In genomic region chr14:8156947-8157346, GRCm38 (mm10) we compare ENCODE assay signal across 11 mouse cellular contexts. TPM values are rescaled to one million over a fixed set of nuclear protein-coding genes. Genes with fewer than 3 reads are reported as not detected.
DNase-seq lines count a peak whose midpoint lies in the region; ATAC-seq and TF ChIP-seq lines count a peak whose summit lies in the region.
"Had no signal": no experiment of that assay in that cellular context is flagged by ENCODE, and none has a peak within 500 bp of the region (broad histone marks: within the 10 kb centered on the region; RNA-seq: fewer than 3 reads in every experiment).

No protein-coding gene starts in this region.

- no peak overlapping the region for H3K4me2 ChIP-seq in heart, postnatal 0 days (ENCODE audit: low read depth, low read length)
- no peak overlapping the region for H3K4me2 ChIP-seq in heart, embryonic 12.5 days
- H3K4me2 ChIP-seq: forebrain, embryonic 12.5 days; midbrain, embryonic 11.5 days had no signal

- H3K9ac ChIP-seq in heart, postnatal 0 days (replicated peaks; ENCODE audit: low read depth, low read length): no peak overlapping the region
- H3K9ac ChIP-seq in heart, embryonic 12.5 days: no peak overlapping the region
- H3K9ac ChIP-seq: forebrain, embryonic 12.5 days had no signal

- TF ChIP-seq EP300 in heart, postnatal 0 days (IDR thresholded peaks at IDR 0.05; ENCODE audit: low read depth): no peak

- H3K36me3 ChIP-seq in heart, postnatal 0 days (replicated peaks; ENCODE audit: control insufficient read depth, insufficient read depth, low read length): peaks cover 51% of the 10 kb centered on the region
- peaks cover 39% of the 10 kb centered on the region for H3K36me3 ChIP-seq in heart, embryonic 12.5 days
- peaks cover 39% of the 10 kb centered on the region for H3K36me3 ChIP-seq in spleen, adult 2 months (ENCODE audit: control insufficient read depth, insufficient read depth, low read length)
- H3K36me3 ChIP-seq in small intestine, adult 2 months (ENCODE audit: control insufficient read depth, insufficient read depth, low read length): peaks cover 39% of the 10 kb centered on the region

- 38% methylated on average over 3 of the region's 3 CpGs for WGBS in heart, postnatal 0 days
- WGBS in heart, embryonic 12.5 days: 43% methylated on average over 3 of the region's 3 CpGs
- 60% methylated on average over 3 of the region's 3 CpGs for WGBS in spleen, adult 2 months
- 46% methylated on average over 3 of the region's 3 CpGs for WGBS in small intestine, adult 2 months

- DNase-seq in heart, postnatal 0 days (ENCODE audit: low spot score): peak; percentile 38
- DNase-seq in spleen, adult 2 months (ENCODE audit: low read depth in 1 of 2, low spot score in 2 of 2): no peak
- DNase-seq in spleen, postnatal 14 days (ENCODE audit: low spot score in 2 of 2): no peak
- peak; percentile 29 for DNase-seq in embryo, embryonic 10 days (ENCODE audit: low spot score)
- DNase-seq in right cerebral cortex, adult 2 months (ENCODE audit: low spot score in 2 of 2): no peak
- no peak for DNase-seq in layer of hippocampus, postnatal 25 days (ENCODE audit: extremely low spot score in 1 of 2, low spot score in 1 of 2)
- DNase-seq: right cerebral cortex, adult 18-20 months had no signal

- H3K4me3 ChIP-seq in heart, postnatal 0 days (ENCODE audit: low read depth, low read length): no peak overlapping the region
- no peak overlapping the region for H3K4me3 ChIP-seq in heart, embryonic 12.5 days
- no peak overlapping the region for H3K4me3 ChIP-seq in spleen, adult 2 months (ENCODE audit: extremely low read depth, insufficient read depth, insufficient read length)
- no peak overlapping the region for H3K4me3 ChIP-seq in small intestine, adult 2 months (ENCODE audit: low read depth, low read length)
- H3K4me3 ChIP-seq: forebrain, embryonic 12.5 days had no signal

- TF ChIP-seq CTCF in heart, postnatal 0 days (IDR thresholded peaks at IDR 0.05; ENCODE audit: low read depth): peak; percentile 48
- TF ChIP-seq CTCF in spleen, adult 2 months (IDR thresholded peaks at IDR 0.05; ENCODE audit: extremely low read depth, insufficient read depth, insufficient read length, insufficient replicate concordance): 0 out of 2 replicates have a peak, but pooled peaks have one; percentile 1
- peak; percentile 11; the same call in 1 of the 2 replicates for TF ChIP-seq CTCF in small intestine, adult 2 months (IDR thresholded peaks at IDR 0.05; ENCODE audit: extremely low read depth, insufficient read length, insufficient replicate concordance, low read depth, low read length)

- H3K4me1 ChIP-seq in heart, postnatal 0 days (ENCODE audit: control insufficient read depth, insufficient read depth): no peaks in the 10 kb centered on the region
- H3K4me1 ChIP-seq in heart, embryonic 12.5 days (replicated peaks): no peaks in the 10 kb centered on the region
- no peaks in the 10 kb centered on the region for H3K4me1 ChIP-seq in spleen, adult 2 months (ENCODE audit: control insufficient read depth, insufficient read depth, insufficient read length)
- no peaks in the 10 kb centered on the region for H3K4me1 ChIP-seq in small intestine, adult 2 months (ENCODE audit: control insufficient read depth, insufficient read depth, insufficient read length, low read length)
- H3K4me1 ChIP-seq: forebrain, embryonic 12.5 days had no signal

- H3K9me3 ChIP-seq in heart, postnatal 0 days (replicated peaks; ENCODE audit: control insufficient read depth, low read length): no peaks in the 10 kb centered on the region
- no peaks in the 10 kb centered on the region for H3K9me3 ChIP-seq in heart, embryonic 12.5 days (replicated peaks)
- H3K9me3 ChIP-seq: forebrain, embryonic 12.5 days had no signal

- ATAC-seq in heart, postnatal 0 days (ENCODE audit: insufficient read depth, low read depth): peak; percentile 13; the same call in 1 of the 2 replicates
- no peak for ATAC-seq in heart, embryonic 12.5 days (ENCODE audit: insufficient number of reproducible peaks, low FRiP score)

- TF ChIP-seq POLR2A in spleen, adult 2 months (IDR thresholded peaks at IDR 0.05; ENCODE audit: low read depth, low read length): no peak
- TF ChIP-seq POLR2A in small intestine, adult 2 months (IDR thresholded peaks at IDR 0.05; ENCODE audit: low read depth, low read length): no peak

- H3K27me3 ChIP-seq in heart, postnatal 0 days (ENCODE audit: control insufficient read depth, insufficient read depth, low read length): no peaks in the 10 kb centered on the region
- no peaks in the 10 kb centered on the region for H3K27me3 ChIP-seq in heart, embryonic 12.5 days (replicated peaks)
- H3K27me3 ChIP-seq in spleen, adult 2 months (ENCODE audit: control insufficient read depth, insufficient read depth, low read length): no peaks in the 10 kb centered on the region
- no peaks in the 10 kb centered on the region for H3K27me3 ChIP-seq in small intestine, adult 2 months (ENCODE audit: control insufficient read depth, insufficient read depth, low read length)
- H3K27me3 ChIP-seq: forebrain, embryonic 12.5 days had no signal

- H3K27ac ChIP-seq in heart, postnatal 0 days (ENCODE audit: low read depth): no peak overlapping the region
- no peak overlapping the region for H3K27ac ChIP-seq in heart, embryonic 12.5 days (ENCODE audit: poor library complexity, severe bottlenecking)
- H3K27ac ChIP-seq in spleen, adult 2 months (ENCODE audit: insufficient read depth, low read length): no peak overlapping the region
- no peak overlapping the region for H3K27ac ChIP-seq in small intestine, adult 2 months (ENCODE audit: insufficient read depth, low read depth, low read length)
- H3K27ac ChIP-seq: forebrain, embryonic 12.5 days had no signal

RNA-seq across cellular contexts. Expression of gene Pdhb, which starts 15.9 kb away (rescaled TPM):
- total RNA-seq in heart, postnatal 0 days (2014; rRNA removed; ENCODE audit: low replicate concordance): 535 and 560 TPM in 2 replicates
- 1,048 and 1,051 TPM in 2 replicates for polyA plus RNA-seq in heart, postnatal 0 days (2015; fragmentation: Nextera tagmentation; extraction: Ambion mirVana)
- 452 and 456 TPM in 2 replicates for polyA plus RNA-seq in heart, embryonic 12.5 days (2016; fragmentation: Nextera tagmentation; extraction: Ambion mirVana)
- 21.1 and 21.9 TPM in 2 replicates for polyA plus RNA-seq in spleen, adult 2 months (2012; rRNA removed)
- polyA plus RNA-seq in small intestine, adult 2 months (2012; rRNA removed): 15.7 and 19.8 TPM in 2 replicates
- total RNA-seq in layer of hippocampus, postnatal 25 days (2021): 100 to 1,000 TPM; 184 to 202 TPM

RNA-seq across cellular contexts. Expression of gene Kctd6, which starts 57.0 kb away (rescaled TPM):
- 5.8 and 7.9 TPM in 2 replicates for total RNA-seq in heart, postnatal 0 days (2014; rRNA removed; ENCODE audit: low replicate concordance)
- 11.4 and 12.6 TPM in 2 replicates for polyA plus RNA-seq in heart, postnatal 0 days (2015; fragmentation: Nextera tagmentation; extraction: Ambion mirVana)
- polyA plus RNA-seq in heart, embryonic 12.5 days (2016; fragmentation: Nextera tagmentation; extraction: Ambion mirVana): 10.9 and 11.5 TPM in 2 replicates
- polyA plus RNA-seq in spleen, adult 2 months (2012; rRNA removed): 4.4 and 4.9 TPM in 2 replicates
- 3.9 and 5.7 TPM in 2 replicates for polyA plus RNA-seq in small intestine, adult 2 months (2012; rRNA removed)
- 10 to 100 TPM; 61.0 to 64.5 TPM for total RNA-seq in layer of hippocampus, postnatal 25 days (2021)

RNA-seq across cellular contexts. Expression of gene Pxk, which starts 58.9 kb away (rescaled TPM):
- 14.5 and 23.7 TPM in 2 replicates for total RNA-seq in heart, postnatal 0 days (2014; rRNA removed; ENCODE audit: low replicate concordance)
- 26.2 and 28.9 TPM in 2 replicates for polyA plus RNA-seq in heart, postnatal 0 days (2015; fragmentation: Nextera tagmentation; extraction: Ambion mirVana)
- 25.5 and 27.7 TPM in 2 replicates for polyA plus RNA-seq in heart, embryonic 12.5 days (2016; fragmentation: Nextera tagmentation; extraction: Ambion mirVana)
- 42.5 and 46.2 TPM in 2 replicates for polyA plus RNA-seq in spleen, adult 2 months (2012; rRNA removed)
- 11.8 and 40.6 TPM in 2 replicates for polyA plus RNA-seq in small intestine, adult 2 months (2012; rRNA removed)
- total RNA-seq in layer of hippocampus, postnatal 25 days (2021): 10 to 100 TPM; 25.4 to 25.6 TPM

Comparison
In these comparisons a context has a peak if more than half of its experiments do, and no peak if none do; other contexts are left out.
1. DNase-seq: peak in heart, postnatal 0 days (single experiment) and embryo, embryonic 10 days (single experiment); none in spleen, adult 2 months (0 of 2), spleen, postnatal 14 days (0 of 2), right cerebral cortex, adult 2 months (0 of 2) and layer of hippocampus, postnatal 25 days (0 of 2).
2. RNA of gene Pdhb, which starts 15.9 kb away (polyA plus RNA-seq): 1,048 to 1,051 TPM in heart, postnatal 0 days and 452 to 456 TPM in heart, embryonic 12.5 days; 21.1 to 21.9 TPM in spleen, adult 2 months and 15.7 to 19.8 TPM in small intestine, adult 2 months; every median in the first group is over 10 times any median in the second.
3. Peak in every context shown above with its lines, with median percentiles within 50 percentile points of each other: CTCF ChIP-seq.